Mouse (Mus musculus) forelimb bud, embryonic 11.5 days (tissue): ENCODE results near the gene Rsrc2.

Source experiments
- DNase-seq: peaks from one replicate; pipeline ENCODE4 v3.0.0-alpha.2; 2012; ENCODE audit warnings: low read depth, low spot score

Gene Rsrc2

GRCm38 (mm10) chr5:123696961-123697360 is 52.3 kb downstream of the Rsrc2 start:
- DNase-seq = no peak

GRCm38 (mm10) chr5:123696244-123696643 is 53.0 kb downstream of the Rsrc2 start:
- no peak for DNase-seq

GRCm38 (mm10) chr5:123694468-123694867 is 54.7 kb downstream of the Rsrc2 start:
- no peak for DNase-seq

- DNase-seq = peak; percentile 52
Observed at GRCm38 (mm10) chr5:123684221-123685144, 64.7 kb downstream of the Rsrc2 start, which contains the start of gene Clip1. Gene Clip1, minus strand, starts transcription at chr5:123684618.

GRCm38 (mm10) chr5:123683377-123684220 is 65.6 kb downstream of the Rsrc2 start:
- DNase-seq = no peak

GRCm38 (mm10) chr5:123683043-123683376 is 66.2 kb downstream of the Rsrc2 start:
- peak; percentile 50 for DNase-seq

- DNase-seq = no peak
Observed at GRCm38 (mm10) chr5:123682372-123682771, 66.8 kb downstream of the Rsrc2 start.

- no peak for DNase-seq
Observed at GRCm38 (mm10) chr5:123679546-123680263, 69.5 kb downstream of the Rsrc2 start.

GRCm38 (mm10) chr5:123679106-123679505 is 70.1 kb downstream of the Rsrc2 start:
- no peak for DNase-seq
